Mouse (Mus musculus): ENCODE data around the gene Ints2. TPM values are rescaled to one million over a fixed set of nuclear protein-coding genes. Genes with fewer than 3 reads are reported as not detected.

The Ints2 gene
- polyA plus RNA-seq, 1 experiment, result 1.4 TPM

GRCm38 (mm10) chr11:86201037-86201786, 56.2 kb downstream of the Ints2 start, which contains the start of gene Brip1:
Gene Brip1 (minus strand): TSS chr11:86201193.
- no peak for TF ChIP-seq GATA1 (IDR thresholded peaks at IDR 0.05; ENCODE audit: low read length)

GRCm38 (mm10) chr11:86200460-86201021, 56.8 kb downstream of the Ints2 start:
- no peak for TF ChIP-seq GATA1 (IDR thresholded peaks at IDR 0.05; ENCODE audit: low read length)

- TF ChIP-seq GATA1 (IDR thresholded peaks at IDR 0.05; ENCODE audit: low read length), result no peak
Measured at GRCm38 (mm10) chr11:86199733-86200132, 57.6 kb downstream of the Ints2 start.

- no peak for TF ChIP-seq GATA1 (IDR thresholded peaks at IDR 0.05; ENCODE audit: low read length)
Measured at GRCm38 (mm10) chr11:86175833-86176232, 81.5 kb downstream of the Ints2 start.

- no peak for TF ChIP-seq GATA1 (IDR thresholded peaks at IDR 0.05; ENCODE audit: low read length)
Measured at GRCm38 (mm10) chr11:86174173-86174572, 83.2 kb downstream of the Ints2 start.

- TF ChIP-seq GATA1 (IDR thresholded peaks at IDR 0.05; ENCODE audit: low read length), result no peak
Measured at GRCm38 (mm10) chr11:86170743-86171142, 86.6 kb downstream of the Ints2 start.

Other genes with a start within 250 kb of the Ints2 start
- 0.33 and 0.86 TPM in 2 replicates for gene Brip1, start 56.4 kb downstream of the Ints2 start, polyA plus RNA-seq (2012)
- gene Med13, start 100.0 kb upstream of the Ints2 start, polyA plus RNA-seq (2012), result 1.4 and 1.5 TPM in 2 replicates
- gene Rnft1, start 227.1 kb upstream of the Ints2 start, polyA plus RNA-seq (2012), result 8.4 and 12.1 TPM in 2 replicates